Mouse (Mus musculus) midbrain, embryonic 11.5 days (tissue): ENCODE measurements around the gene Pkd2l1. TPM values are rescaled to one million over a fixed set of nuclear protein-coding genes. Genes with fewer than 3 reads are reported as not detected.

Source experiments
- ATAC-seq: fragments of 200-750 bp; cut with Nextera tagmentation; 2 replicates; pipeline ENCODE4 v1.8.0; 2017; ENCODE audit warnings: moderate TSS enrichment, moderate library complexity; ENCODE audit not compliant: low FRiP score
- DNase-seq: peaks from one replicate; pipeline ENCODE4 v3.0.0; 2015; ENCODE audit warnings: low spot score; ENCODE audit errors: missing footprints
- H3K27ac ChIP-seq: fragments of 300-500 bp; sonication (generic); 2 replicates; pipeline ENCODE4 v1.5.1; 2014; ENCODE audit warnings: low read depth, low read length
- H3K27me3 ChIP-seq: fragments of 300-500 bp; sonication (generic); 2 replicates; pipeline ENCODE4 v1.6.1; 2014; ENCODE audit warnings: mild to moderate bottlenecking, low read length, moderate library complexity, mixed read lengths; ENCODE audit not compliant: control insufficient read depth, insufficient read depth
- H3K36me3 ChIP-seq: fragments of 300-500 bp; sonication (generic); 2 replicates; pipeline ENCODE4 v1.6.1; 2014; ENCODE audit warnings: mild to moderate bottlenecking, low read length, moderate library complexity, mixed read lengths; ENCODE audit not compliant: control insufficient read depth, insufficient read depth
- H3K4me1 ChIP-seq: fragments of 300-500 bp; sonication (generic); 2 replicates; pipeline ENCODE4 v1.6.1; 2014; ENCODE audit warnings: low read length; ENCODE audit not compliant: control insufficient read depth, insufficient read depth
- H3K4me2 ChIP-seq: fragments of 300-500 bp; sonication (generic); 2 replicates; pipeline ENCODE4 v1.6.1; 2014; ENCODE audit warnings: mild to moderate bottlenecking, moderate library complexity
- H3K4me3 ChIP-seq: fragments of 300-500 bp; sonication (generic); 2 replicates; pipeline ENCODE4 v1.5.1; 2014; ENCODE audit warnings: low read depth, low read length
- H3K9ac ChIP-seq: fragments of 300-500 bp; sonication (generic); 2 replicates; pipeline ENCODE4 v1.6.1; 2014; ENCODE audit warnings: low read length
- H3K9me3 ChIP-seq: fragments of 300-500 bp; sonication (generic); 2 replicates; pipeline ENCODE4 v1.6.1; 2016; ENCODE audit warnings: low read length; ENCODE audit not compliant: control insufficient read depth
- WGBS: fragments of 180-500 bp; shearing (Covaris S2); extraction: QIAGEN DNeasy Blood & Tissue Kit; methylation state at CpG from one replicate; pipeline ENCODE4 v1.1.7; 2014; 5-methylcytosine and 5-hydroxymethylcytosine counted together
- polyA plus RNA-seq: library from polyadenylated mRNA; unstranded; fragments of >200 nt; fragmentation: Nextera tagmentation; extraction: Ambion mirVana; gene quantifications from 2 replicates; pipeline ENCODE4 v1.2.1, GENCODE M21; 2014

The Pkd2l1 gene
- polyA plus RNA-seq, 1 experiment from 2014 or later, result 0.08 TPM

DNA sequence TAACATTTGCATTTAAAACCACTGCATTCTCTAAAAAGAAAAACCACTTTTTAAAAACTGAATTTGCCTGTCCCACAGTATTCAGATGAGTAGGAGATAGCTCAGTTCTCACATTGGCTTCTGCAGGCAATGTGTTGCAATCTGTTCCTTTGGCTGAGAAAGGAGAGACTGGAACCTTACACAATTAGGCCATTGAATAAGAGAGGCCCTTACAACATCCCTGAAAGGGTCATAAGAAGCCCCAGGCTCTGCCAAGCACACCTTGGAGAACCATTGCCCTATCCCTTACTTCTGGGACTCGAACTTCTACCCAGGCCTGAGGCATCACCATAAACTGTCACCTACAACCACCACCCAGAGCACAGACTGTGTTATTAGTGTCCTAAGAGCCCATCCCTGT, 11.7 kb downstream of the Pkd2l1 start:
- Histone ChIP-seq H3K4me1 (no peaks in the 10 kb centered on the region), H3K27ac (no peak overlapping the region), H3K9ac (no peak overlapping the region), H3K9me3 (no peaks in the 10 kb centered on the region), H3K36me3 (no peaks in the 10 kb centered on the region), H3K27me3 (no peaks in the 10 kb centered on the region), H3K4me3 (no peak overlapping the region), H3K4me2 (no peak overlapping the region)
- WGBS, result 70% methylated on average over 1 of the region's 1 CpGs
- DNase-seq (no peak), ATAC-seq (no peak)

GRCm38 (mm10) chr19:44176741-44177140, 15.5 kb downstream of the Pkd2l1 start:
- no peaks in the 10 kb centered on the region for H3K4me1 ChIP-seq
- H3K36me3 ChIP-seq, result no peaks in the 10 kb centered on the region
- H3K27me3 ChIP-seq, result no peaks in the 10 kb centered on the region
- H3K4me2 ChIP-seq, result no peak overlapping the region
- ATAC-seq (no peak), DNase-seq (no peak)
- no peak overlapping the region for H3K27ac ChIP-seq
- no peak overlapping the region for H3K9ac ChIP-seq
- 87% methylated on average over 3 of the region's 3 CpGs for WGBS
- 0 out of 2 replicates have a peak, but pooled peaks cover 5% of the 10 kb centered on the region for H3K9me3 ChIP-seq
- H3K4me3 ChIP-seq, result no peak overlapping the region

GRCm38 (mm10) chr19:44174835-44175234, 17.4 kb downstream of the Pkd2l1 start:
- Histone ChIP-seq H3K36me3 (no peaks in the 10 kb centered on the region), H3K4me2 (no peak overlapping the region), H3K9me3 (0 out of 2 replicates have a peak, but pooled peaks cover 5% of the 10 kb centered on the region), H3K27me3 (no peaks in the 10 kb centered on the region), H3K9ac (no peak overlapping the region), H3K4me1 (no peaks in the 10 kb centered on the region), H3K27ac (no peak overlapping the region), H3K4me3 (no peak overlapping the region)
- no peak for DNase-seq
- 67% methylated on average over 8 of the region's 8 CpGs for WGBS
- no peak for ATAC-seq

DNA sequence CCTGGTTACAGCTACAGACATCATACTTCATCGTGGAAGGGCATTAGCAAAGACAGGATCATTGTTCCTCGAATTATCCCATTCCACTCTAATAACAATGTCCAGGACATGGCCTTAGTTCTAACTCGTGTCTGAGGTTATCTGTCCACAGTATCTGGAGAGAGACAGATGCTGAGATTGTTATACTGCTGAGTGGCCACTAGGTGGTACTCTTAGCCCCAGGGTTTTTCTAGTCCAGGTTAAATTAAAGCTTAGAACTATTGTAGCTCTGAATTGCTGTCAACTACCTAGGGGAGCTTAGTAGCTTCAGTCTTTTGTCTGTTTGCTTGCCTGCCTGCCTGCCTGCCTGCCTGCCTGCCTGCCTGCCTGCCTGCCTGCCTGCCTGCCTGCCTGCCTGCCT, 30.7 kb downstream of the Pkd2l1 start:
- DNase-seq, result no peak

DNA sequence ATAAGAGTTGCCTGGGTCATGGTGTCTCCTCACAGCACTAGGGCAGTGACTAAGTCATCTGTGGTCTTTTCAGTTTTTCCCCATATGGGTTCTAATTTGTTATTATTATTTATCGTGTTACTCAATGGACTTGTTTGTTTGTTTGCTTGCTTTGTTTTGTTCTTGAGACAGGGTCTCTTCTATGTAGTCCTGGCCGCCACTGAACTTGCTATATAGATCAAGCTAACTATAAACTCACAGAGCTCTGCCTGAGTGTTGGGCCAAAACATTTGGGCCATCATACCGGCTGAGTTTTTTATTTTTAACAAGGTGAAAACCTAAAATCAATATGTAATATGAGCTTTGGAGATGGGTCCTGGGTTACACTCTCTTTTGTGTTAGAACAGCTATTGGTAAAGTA, 32.9 kb downstream of the Pkd2l1 start:
- H3K27ac ChIP-seq, result no peak overlapping the region
- no peak for ATAC-seq
- H3K9ac ChIP-seq, result no peak overlapping the region
- 89% methylated on average over 3 of the region's 3 CpGs for WGBS
- no peak for DNase-seq
- H3K4me2 ChIP-seq, result no peak overlapping the region
- no peaks in the 10 kb centered on the region for H3K9me3 ChIP-seq
- no peaks in the 10 kb centered on the region for H3K4me1 ChIP-seq
- H3K27me3 ChIP-seq, result no peaks in the 10 kb centered on the region
- no peak overlapping the region for H3K4me3 ChIP-seq
- H3K36me3 ChIP-seq, result no peaks in the 10 kb centered on the region

More for the DNA sequence above, 30.7 kb downstream of the Pkd2l1 start:
- Histone ChIP-seq H3K4me3 (no peak overlapping the region), H3K9me3 (no peaks in the 10 kb centered on the region), H3K27ac (no peak overlapping the region), H3K4me2 (no peak overlapping the region), H3K9ac (no peak overlapping the region), H3K36me3 (no peaks in the 10 kb centered on the region), H3K4me1 (no peaks in the 10 kb centered on the region), H3K27me3 (no peaks in the 10 kb centered on the region)
- WGBS, result 18% methylated on average over 3 of the region's 3 CpGs
- no peak for ATAC-seq

GRCm38 (mm10) chr19:44157005-44157404, 35.2 kb downstream of the Pkd2l1 start:
- no peak overlapping the region for H3K4me3 ChIP-seq
- 90% methylated on average over 10 of the region's 10 CpGs for WGBS
- no peak for ATAC-seq
- H3K9me3 ChIP-seq, result no peaks in the 10 kb centered on the region
- H3K27ac ChIP-seq, result no peak overlapping the region
- H3K4me1 ChIP-seq, result no peaks in the 10 kb centered on the region
- H3K27me3 ChIP-seq, result no peaks in the 10 kb centered on the region
- no peak for DNase-seq
- H3K4me2 ChIP-seq, result no peak overlapping the region
- H3K9ac ChIP-seq, result no peak overlapping the region
- no peaks in the 10 kb centered on the region for H3K36me3 ChIP-seq

GRCm38 (mm10) chr19:44153781-44154180, 38.5 kb downstream of the Pkd2l1 start:
- no peaks in the 10 kb centered on the region for H3K4me1 ChIP-seq
- no peaks in the 10 kb centered on the region for H3K27me3 ChIP-seq
- ATAC-seq, result no peak
- H3K36me3 ChIP-seq, result no peaks in the 10 kb centered on the region
- no peak overlapping the region for H3K4me3 ChIP-seq
- DNase-seq, result no peak
- no peaks in the 10 kb centered on the region for H3K9me3 ChIP-seq
- no peak overlapping the region for H3K4me2 ChIP-seq
- H3K9ac ChIP-seq, result no peak overlapping the region
- no peak overlapping the region for H3K27ac ChIP-seq
- 90% methylated on average over 5 of the region's 5 CpGs for WGBS

DNA sequence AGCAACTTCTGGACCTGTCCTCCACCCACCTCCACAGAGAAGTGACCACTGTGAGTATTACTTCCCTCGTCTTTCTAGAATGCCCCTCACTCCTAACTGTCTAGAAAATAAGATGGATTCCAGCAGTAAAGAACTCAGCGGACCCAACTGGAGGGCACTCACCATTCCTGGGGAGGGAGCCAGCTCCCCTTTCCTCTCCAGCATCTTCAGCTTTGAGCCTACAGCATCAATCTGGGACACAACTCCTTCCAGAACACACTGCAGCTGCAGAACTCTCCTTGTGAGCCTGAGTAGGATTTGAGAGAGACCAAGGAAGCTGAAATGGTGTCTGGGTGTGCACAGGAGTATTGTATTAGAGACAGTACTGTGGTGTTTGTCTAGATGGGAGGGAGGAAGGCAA, 43.3 kb downstream of the Pkd2l1 start:
- no peaks in the 10 kb centered on the region for H3K9me3 ChIP-seq
- no peak for DNase-seq
- H3K4me3 ChIP-seq, result no peak overlapping the region
- peaks cover 6% of the 10 kb centered on the region for H3K4me1 ChIP-seq
- H3K36me3 ChIP-seq, result no peaks in the 10 kb centered on the region
- WGBS, result 70% methylated on average over 2 of the region's 2 CpGs
- no peaks in the 10 kb centered on the region for H3K27me3 ChIP-seq
- H3K27ac ChIP-seq, result no peak overlapping the region
- no peak overlapping the region for H3K9ac ChIP-seq
- no peak overlapping the region for H3K4me2 ChIP-seq
- no peak for ATAC-seq

- Histone ChIP-seq H3K9ac (no peak overlapping the region), H3K27ac (no peak overlapping the region), H3K4me1 (peaks cover 6% of the 10 kb centered on the region), H3K36me3 (no peaks in the 10 kb centered on the region), H3K4me3 (no peak overlapping the region), H3K4me2 (no peak overlapping the region), H3K27me3 (no peaks in the 10 kb centered on the region), H3K9me3 (no peaks in the 10 kb centered on the region)
- ATAC-seq (no peak), DNase-seq (no peak)
- WGBS, result 24% methylated on average over 2 of the region's 2 CpGs
Observed at GRCm38 (mm10) chr19:44148345-44148744, 43.9 kb downstream of the Pkd2l1 start.

- WGBS, result 97% methylated on average over 8 of the region's 8 CpGs
- ATAC-seq (no peak), DNase-seq (no peak)
- Histone ChIP-seq H3K4me3 (no peak overlapping the region), H3K4me1 (peaks cover 6% of the 10 kb centered on the region), H3K9me3 (no peaks in the 10 kb centered on the region), H3K27me3 (no peaks in the 10 kb centered on the region), H3K4me2 (no peak overlapping the region), H3K27ac (no peak overlapping the region), H3K36me3 (peaks cover 2% of the 10 kb centered on the region; the same call in 1 of the 2 replicates), H3K9ac (no peak overlapping the region)
Observed at GRCm38 (mm10) chr19:44146951-44147350, 45.3 kb downstream of the Pkd2l1 start.
